Mouse (Mus musculus): ENCODE measurements around the gene Btbd11.

GRCm38 (mm10) chr10:85638141-85638540, 251.5 kb downstream of the Btbd11 start:
- no peak for TF ChIP-seq POLR2A (IDR thresholded peaks at IDR 0.05; ENCODE audit: extremely low read depth, insufficient read depth, low read length)
- TF ChIP-seq CTCF (IDR thresholded peaks at IDR 0.05; ENCODE audit: extremely low read depth, insufficient read depth, low read length): no peak

Measured in cortical plate, adult 2 months (tissue).